Mouse (Mus musculus) natural killer cell, adult 2 months (primary cell): ENCODE measurements around the gene 5031439G07Rik.
"Not testable (repeated sequence)": the region's sequence is repeated elsewhere in the genome, so short reads cannot be mapped to it uniquely, and the experiment has no call there.

Experiments
- DNase-seq, 2 experiments: peaks; one replicate each; pipeline ENCODE4 v3.0.0; 2022; ENCODE audit warnings: low spot score in 2 of 2

Gene 5031439G07Rik

GRCm38 (mm10) chr15:84987874-84988825 is at the start of gene 5031439G07Rik:
Gene 5031439G07Rik, minus strand, starts transcription at chr15:84988551.
- DNase-seq: peak; percentile 83 to 88

GRCm38 (mm10) chr15:85037343-85037690 is 49.0 kb upstream of the 5031439G07Rik start:
- no peak for DNase-seq

- DNase-seq: peak; percentile 96 to 97
These were observed 48.4 kb upstream of the 5031439G07Rik start for GRCm38 (mm10) chr15:85036566-85037342.

- DNase-seq: not testable (repeated sequence)
These were observed 45.6 kb upstream of the 5031439G07Rik start for GRCm38 (mm10) chr15:85033916-85034315.

- DNase-seq: no peak
These were observed 43.5 kb upstream of the 5031439G07Rik start for GRCm38 (mm10) chr15:85031866-85032265.

DNA sequence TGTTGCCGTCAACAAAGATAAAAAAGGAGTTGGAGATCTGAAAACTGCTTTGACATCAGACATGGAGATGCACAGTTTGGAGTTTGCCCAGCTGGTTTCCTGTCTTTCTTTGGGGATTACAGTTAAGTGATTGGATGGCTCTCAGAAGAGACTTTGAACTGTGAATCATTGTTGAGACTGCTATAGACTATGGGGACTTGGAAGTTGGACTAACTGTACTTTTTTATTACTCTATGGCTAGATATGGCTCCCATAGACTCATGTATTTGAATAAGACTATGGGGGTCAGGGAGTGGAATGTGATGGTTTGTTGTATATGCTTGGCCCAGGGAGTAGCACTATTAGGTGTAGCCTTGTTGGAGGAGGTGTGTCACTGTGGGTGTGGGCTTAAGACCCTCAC is 42.3 kb upstream of the 5031439G07Rik start:
- not testable (repeated sequence) for DNase-seq

- DNase-seq: not testable (repeated sequence)
These were observed 40.3 kb upstream of the 5031439G07Rik start, which contains the start of gene Fam118a for GRCm38 (mm10) chr15:85028648-85029047. Gene Fam118a, plus strand, starts transcription at chr15:85028948.

DNA sequence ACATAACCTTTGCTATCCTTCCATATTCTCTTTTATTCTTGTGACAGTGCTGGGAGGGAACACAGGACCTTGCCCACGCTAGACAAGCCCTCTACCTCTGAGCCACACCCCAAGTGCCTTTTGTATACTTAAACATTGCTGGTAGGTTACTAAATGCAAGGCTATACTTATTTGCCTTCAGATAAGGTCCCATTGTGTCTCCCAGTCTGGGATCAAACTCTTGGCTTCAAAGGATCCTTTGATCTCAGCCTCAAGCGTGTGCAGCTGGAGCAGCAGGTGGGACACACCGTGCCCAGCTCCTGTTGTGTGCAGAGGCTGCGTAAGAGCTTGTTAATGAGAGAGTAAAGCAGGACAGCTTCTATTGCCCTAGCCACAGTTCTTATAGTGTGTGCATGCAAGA is 39.4 kb upstream of the 5031439G07Rik start:
- DNase-seq: no peak

GRCm38 (mm10) chr15:85026197-85026596 is 37.8 kb upstream of the 5031439G07Rik start:
- DNase-seq: no peak

DNA sequence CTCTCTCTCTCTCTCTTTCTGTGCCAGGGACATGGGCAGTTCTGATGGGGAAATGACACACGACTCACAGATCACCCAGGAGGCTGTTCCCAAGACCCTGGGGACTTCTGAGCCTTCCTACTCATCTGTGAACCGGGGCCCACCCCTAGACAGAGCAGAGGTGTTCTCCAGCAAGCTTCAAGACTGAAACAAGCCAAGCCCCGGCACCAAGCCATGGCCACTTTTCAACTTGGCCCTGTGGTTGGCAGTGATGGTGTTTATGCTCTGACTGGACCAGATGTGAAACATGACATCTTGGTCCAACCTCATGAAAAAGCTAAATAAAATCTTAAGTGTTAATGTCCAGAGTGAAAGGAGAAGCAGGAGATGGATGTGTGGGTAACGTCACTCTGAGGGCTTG is 33.9 kb upstream of the 5031439G07Rik start:
- no peak for DNase-seq

- peak in 1 of 2 experiments; percentile 13 for DNase-seq
These were observed 28.8 kb upstream of the 5031439G07Rik start, which contains the start of gene Upk3a for GRCm38 (mm10) chr15:85016951-85017664. Gene Upk3a, plus strand, starts transcription at chr15:85017141.

GRCm38 (mm10) chr15:85015771-85016170 is 27.4 kb upstream of the 5031439G07Rik start:
- no peak for DNase-seq

DNA sequence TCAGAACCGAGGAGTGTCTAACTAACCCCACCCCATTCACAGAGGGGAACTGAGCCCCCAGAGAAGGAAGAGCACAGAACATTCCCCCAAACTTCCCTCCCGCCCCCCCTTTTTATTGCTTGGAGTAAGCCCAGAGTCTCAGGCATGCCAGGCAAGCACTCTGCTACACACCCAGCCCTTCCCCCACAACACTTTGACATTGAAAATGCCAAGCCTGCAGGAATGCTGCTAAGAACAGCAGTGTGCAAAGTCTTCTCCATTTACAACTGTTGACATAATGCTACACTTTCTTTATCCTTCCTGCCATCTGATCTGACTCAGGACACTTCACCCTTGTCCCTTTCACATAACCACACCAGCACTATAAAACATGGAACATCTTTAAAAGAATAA is 24.3 kb upstream of the 5031439G07Rik start:
- DNase-seq: no peak

- DNase-seq: no peak
These were observed 23.7 kb upstream of the 5031439G07Rik start for GRCm38 (mm10) chr15:85011895-85012661.

DNA sequence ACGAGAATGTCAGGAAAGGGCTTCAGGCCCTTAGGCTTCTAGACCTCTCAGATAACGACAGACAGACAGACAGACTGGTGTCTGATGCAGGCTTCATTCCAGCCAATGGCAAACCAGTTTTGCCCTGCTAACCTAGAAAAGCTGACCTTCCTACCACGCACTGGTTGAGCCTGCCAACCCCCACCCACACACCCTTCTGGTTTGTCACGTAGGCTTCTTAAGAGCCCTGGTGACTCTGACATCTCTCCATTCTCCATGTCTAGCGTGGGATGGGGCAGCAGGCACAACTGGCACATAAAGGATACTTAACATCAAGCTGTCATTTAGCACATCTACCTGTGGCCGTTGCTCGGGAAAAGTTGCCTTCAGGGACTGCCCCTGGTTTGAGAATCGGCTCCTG is 21.3 kb upstream of the 5031439G07Rik start:
- DNase-seq: no peak

DNA sequence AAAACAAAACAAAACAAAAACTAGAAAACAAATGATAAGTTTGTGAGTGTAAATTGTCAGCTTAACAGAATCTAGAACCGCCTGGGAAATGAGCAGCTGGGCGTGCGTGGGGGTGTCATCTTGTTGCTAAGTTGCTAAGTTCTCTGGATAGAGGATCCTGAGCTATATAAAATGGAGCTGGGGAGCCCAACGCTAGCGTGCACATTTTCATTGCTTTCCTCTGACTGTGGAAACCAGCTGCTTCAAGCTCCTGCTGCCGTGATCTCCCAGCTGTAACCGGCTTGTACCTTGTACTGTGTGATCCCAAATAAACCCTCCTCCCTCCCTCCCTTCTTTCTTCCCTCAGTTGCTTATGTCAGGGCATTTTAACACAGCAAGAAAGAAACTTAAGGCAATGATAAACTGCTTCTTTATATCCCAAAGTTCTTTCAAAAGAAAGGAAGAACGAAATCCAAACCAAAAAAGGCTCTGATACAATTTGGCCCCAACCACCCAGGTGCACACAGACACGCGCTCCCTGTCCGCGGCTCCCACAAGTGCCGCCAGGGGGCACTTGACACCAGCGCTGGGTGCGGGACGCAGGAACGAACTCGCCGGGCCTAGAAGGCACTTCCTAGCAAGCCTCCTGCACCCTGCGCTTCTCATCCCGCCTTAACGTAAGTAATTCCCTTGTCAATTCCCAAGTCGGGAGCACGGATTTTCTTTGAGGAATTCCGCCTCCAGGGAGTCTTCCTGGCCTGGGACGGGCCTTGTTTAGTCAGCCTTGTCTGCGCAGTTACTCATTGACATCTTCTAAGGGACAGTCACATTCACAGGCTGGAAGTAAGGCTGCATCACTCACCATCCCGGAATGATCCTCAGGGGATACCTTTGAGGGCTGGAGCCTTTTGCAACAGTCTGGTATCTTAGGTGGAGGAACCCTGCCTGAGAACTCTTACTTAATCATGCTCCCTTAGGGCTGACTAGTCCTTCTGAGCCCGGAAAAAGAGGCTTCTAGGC is 12.9 kb upstream of the 5031439G07Rik start:
- DNase-seq: peak; percentile 44 to 77

DNA sequence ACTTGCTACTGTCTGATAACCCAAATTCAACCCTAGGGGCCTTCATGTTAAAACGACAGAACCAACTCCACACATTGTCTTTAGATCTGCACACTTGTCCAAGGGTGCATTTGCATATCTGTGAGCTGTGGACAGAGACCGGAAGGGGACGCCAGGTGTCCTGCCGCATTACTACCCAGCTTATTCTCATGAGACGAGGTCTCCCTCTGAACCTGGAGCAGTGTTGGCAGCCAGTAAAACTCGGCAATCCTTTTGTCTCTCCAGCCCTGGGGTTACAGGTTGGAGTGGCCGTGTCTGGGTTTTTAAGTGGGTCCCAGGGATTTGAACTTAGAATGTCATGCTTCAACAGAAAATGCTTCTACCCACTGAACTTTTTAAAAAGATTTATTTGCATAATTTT is 11.6 kb upstream of the 5031439G07Rik start:
- DNase-seq: peak in 1 of 2 experiments; percentile 25

DNA sequence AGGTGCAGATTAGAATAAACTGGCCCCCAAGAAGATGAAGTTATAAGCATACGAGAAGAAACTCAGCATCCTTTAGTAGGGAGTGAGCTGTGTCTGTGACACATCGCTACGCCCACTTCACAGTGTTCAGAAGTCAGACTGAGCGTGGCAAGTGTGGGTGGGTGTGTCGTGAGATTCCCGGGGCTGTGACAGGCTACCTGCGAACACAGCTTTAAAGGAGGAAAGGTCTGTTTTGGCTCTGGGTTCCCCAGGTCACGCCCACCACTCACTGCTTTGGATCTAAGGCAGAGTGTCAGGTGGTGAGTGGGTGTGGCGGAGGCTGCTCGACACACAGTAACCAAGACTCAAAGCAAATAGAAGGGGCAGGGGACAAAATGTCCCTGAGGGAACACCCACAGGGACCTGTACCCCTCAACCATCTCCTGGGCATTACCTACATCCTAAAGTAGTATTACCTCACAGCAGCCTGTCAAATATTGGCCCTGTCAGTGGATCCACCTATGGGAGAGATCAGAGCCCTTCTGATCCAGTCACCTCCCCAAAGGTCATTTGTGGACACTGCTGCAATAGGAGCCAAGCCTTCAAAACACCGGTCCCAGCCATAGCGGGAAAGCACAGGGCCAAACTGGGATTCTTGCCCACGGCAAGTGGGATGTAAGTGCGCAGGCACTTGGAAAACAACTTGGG is 9.6 kb upstream of the 5031439G07Rik start:
- no peak for DNase-seq

DNA sequence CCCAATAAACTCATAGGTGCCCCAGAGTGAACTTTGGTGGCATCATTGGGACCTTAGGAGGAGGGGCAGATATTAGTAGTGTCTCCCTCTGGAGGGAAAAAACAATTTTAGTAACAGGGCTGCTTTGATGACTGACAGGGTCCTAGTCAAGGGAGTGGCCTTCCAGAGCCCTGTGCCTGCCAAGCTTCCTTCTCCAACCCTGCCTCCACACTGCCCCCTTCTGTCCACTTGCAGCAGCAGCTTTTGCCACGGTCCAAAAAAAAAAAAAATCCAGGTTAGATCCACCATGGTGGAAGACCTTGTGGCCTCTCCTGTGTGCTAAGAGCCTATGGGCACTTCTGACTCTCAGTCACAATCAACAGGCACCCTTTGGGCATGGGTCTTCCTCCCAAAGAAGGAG is 7.6 kb upstream of the 5031439G07Rik start:
- DNase-seq: peak; percentile 37 to 71
